Mouse (Mus musculus) Patski (cell line): ENCODE measurements around the gene Larp1b. TPM values are rescaled to one million over a fixed set of nuclear protein-coding genes. Genes with fewer than 3 reads are reported as not detected.

Experiments
- ATAC-seq: fragments of 100-300 bp; one replicate; pipeline ENCODE4 v1.8.0; 2021
- CTCF ChIA-PET: fragments of 350-600 bp; sonication (Branson Sonifier 250); formaldehyde crosslinking; loops from one replicate; lab custom pipeline; 2022; ENCODE audit warnings: inconsistent platforms; lab: Charles Lee
- POLR2A ChIA-PET: fragments of 350-600 bp; sonication (Branson Sonifier 250); formaldehyde crosslinking; loops from one replicate; lab custom pipeline; 2022; ENCODE audit warnings: antibody characterized with exemption, inconsistent platforms; lab: Charles Lee
- DNase-seq: peaks from one replicate; pipeline ENCODE4 v3.0.0-alpha.2; 2011; ENCODE audit warnings: low read depth, low spot score
- H3K27me3 ChIP-seq: fragments of 371-371 bp; one replicate; pipeline ENCODE4 v1.5.1; 2021
- CTCF ChIP-seq: fragments of 100-300 bp; IDR thresholded peaks from one replicate; pipeline ENCODE4 v1.5.1; 2021
- in situ Hi-C: fragments of 300-500 bp; cut with MboI; formaldehyde crosslinking; loops from 3 replicates; pipeline ENCODE4 v1.11.1; 2018; ENCODE audit warnings: low pct_unique_long_range_greater_than_20kb, mixed read lengths
- polyA plus RNA-seq: library from polyadenylated mRNA; unstranded; gene quantifications from one replicate; pipeline ENCODE4 v1.2.3, GENCODE M21; 2021

Larp1b gene
- polyA plus RNA-seq, 1 experiment from 2014 or later, result 64.6 TPM

DNA sequence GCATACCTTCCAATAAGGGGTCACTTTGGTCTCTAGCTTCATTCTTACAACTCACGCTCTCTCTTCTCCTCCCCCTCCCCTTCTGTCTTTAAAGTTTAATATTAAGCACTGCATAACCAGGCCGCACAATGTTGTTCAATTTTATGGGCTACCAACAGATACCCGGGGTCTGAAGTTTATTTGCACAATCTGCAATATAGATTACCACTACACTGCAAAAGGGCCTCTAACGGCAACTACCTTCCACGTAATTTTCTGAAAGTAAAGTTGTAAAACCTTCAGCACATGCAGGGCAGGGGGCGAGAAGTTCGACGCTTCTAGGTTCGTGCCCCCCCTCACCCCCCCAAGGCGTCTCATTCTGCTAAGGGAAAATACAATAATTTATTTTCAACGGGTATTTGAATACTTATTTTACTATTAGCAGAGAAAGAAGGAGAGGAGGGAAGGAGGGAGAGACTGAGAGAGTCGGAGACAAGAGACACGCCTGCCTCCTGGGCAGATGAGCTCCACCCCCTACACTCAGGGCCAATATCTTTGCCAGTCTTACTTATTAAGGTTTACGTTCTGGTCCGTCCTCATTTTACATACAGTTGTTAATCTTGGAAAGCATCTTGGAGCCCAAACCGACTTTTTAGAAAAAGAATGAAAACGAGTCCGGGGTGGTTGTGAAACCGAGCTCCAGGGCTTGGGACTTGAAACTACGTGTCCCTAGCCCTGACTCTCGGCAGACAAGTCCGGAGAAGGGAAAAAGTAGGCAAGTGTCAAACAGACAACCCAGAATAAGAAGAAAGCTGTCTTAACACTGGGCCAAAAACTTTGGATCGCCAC lies 132.1 kb downstream of the Larp1b start:
- CTCF ChIA-PET, result interaction anchor here (0.8 to 3.0 kb wide), 5 partner anchors 10 to 101 kb away, joined by 3 to 13 read pairs (median 4); no protein-coding TSS in a partner anchor

GRCm38 (mm10) chr3:41082520-41082884 lies 132.9 kb downstream of the Larp1b start:
- POLR2A ChIA-PET, result interaction anchor here (0.7 to 1.6 kb wide), 5 partner anchors 10 to 98 kb away, joined by 3 to 5 read pairs (median 3); no protein-coding TSS in a partner anchor
- in situ Hi-C loops, result no loop called here
- no peak for DNase-seq
- H3K27me3 ChIP-seq, result no peaks in the 10 kb centered on the region
- CTCF ChIA-PET, result interaction anchor here (1.3 to 3.0 kb wide), 3 partner anchors 11 to 100 kb away, joined by 3 to 13 read pairs (median 10); no protein-coding TSS in a partner anchor
- peak; percentile 28 for ATAC-seq
- no peak for TF ChIP-seq CTCF

More for the DNA sequence above, 132.1 kb downstream of the Larp1b start:
- no peaks in the 10 kb centered on the region for H3K27me3 ChIP-seq
- in situ Hi-C loops, result no loop called here
- POLR2A ChIA-PET, result interaction anchor here (0.6 to 1.6 kb wide), 6 partner anchors 11 to 99 kb away, joined by 3 to 5 read pairs (median 3); no protein-coding TSS in a partner anchor
- no peak for TF ChIP-seq CTCF
- no peak for DNase-seq
- ATAC-seq, result no peak

GRCm38 (mm10) chr3:41082885-41083789 lies 133.5 kb downstream of the Larp1b start, which contains the start of gene Pgrmc2:
Gene Pgrmc2 (minus strand): TSS chr3:41083046.
- ChIA-PET POLR2A (interaction anchor here (0.7 to 1.6 kb wide), 8 partner anchors 10 to 419 kb away, joined by 3 to 5 read pairs (median 4); no protein-coding TSS in a partner anchor), CTCF (interaction anchor here (0.7 to 3.0 kb wide), 4 partner anchors 11 to 99 kb away, joined by 3 to 13 read pairs (median 6); no protein-coding TSS in a partner anchor)
- peak; percentile 98 for ATAC-seq

DNA sequence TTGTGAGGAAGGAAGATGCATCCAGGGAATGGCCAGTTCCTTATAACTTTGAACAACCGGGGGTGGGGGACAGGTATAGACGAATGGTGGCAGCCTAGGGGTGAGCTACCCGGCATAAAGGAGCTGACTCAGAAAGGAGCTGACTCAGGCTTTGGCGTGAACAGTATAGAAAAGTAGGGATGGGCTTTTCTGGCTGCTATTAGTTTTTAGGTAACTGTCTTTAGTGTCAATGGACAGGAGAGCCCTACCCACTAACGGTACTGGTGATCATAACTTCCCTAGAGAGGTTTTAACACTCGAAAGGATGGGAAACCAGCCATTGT lies 134.1 kb downstream of the Larp1b start:
- H3K27me3 ChIP-seq, result no peaks in the 10 kb centered on the region
- in situ Hi-C loops, result no loop called here
- no peak for DNase-seq
- no peak for TF ChIP-seq CTCF
- ATAC-seq, result peak; percentile 0
- ChIA-PET POLR2A (interaction anchor here (0.7 to 1.1 kb wide), 5 partner anchors 13 to 418 kb away, joined by 3 to 4 read pairs (median 3); no protein-coding TSS in a partner anchor), CTCF (interaction anchor here (0.7 to 1.3 kb wide), 2 partner anchors 12 to 41 kb away, joined by 3 read pairs; no protein-coding TSS in a partner anchor)

More at GRCm38 (mm10) chr3:41082885-41083789, 133.5 kb downstream of the Larp1b start, which contains the start of gene Pgrmc2:
- no peaks in the 10 kb centered on the region for H3K27me3 ChIP-seq
- TF ChIP-seq CTCF, result no peak
- in situ Hi-C loops, result no loop called here
- DNase-seq, result peak; percentile 99

DNA sequence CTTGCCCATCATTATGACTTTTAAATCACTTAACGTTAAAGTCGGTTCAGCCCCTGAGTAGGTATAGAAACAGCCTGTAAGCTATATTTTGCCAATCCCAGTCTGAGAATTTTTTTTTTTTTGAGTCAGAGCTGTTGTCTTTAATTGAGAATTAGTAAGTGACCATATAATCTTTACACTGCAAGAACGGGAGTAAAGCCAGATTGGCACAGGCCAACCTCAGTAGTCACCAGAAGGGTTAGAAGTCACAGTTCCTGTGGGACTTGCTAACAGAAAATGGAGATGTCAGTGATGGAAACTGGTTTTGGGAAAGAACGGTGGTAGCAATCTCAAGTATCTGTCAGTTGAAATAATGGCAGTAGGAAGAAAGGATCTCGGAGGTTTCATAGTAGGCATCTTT lies 134.8 kb downstream of the Larp1b start:
- no peak for DNase-seq
- H3K27me3 ChIP-seq, result no peaks in the 10 kb centered on the region
- ATAC-seq, result no peak
- in situ Hi-C loops, result no loop called here
- ChIA-PET POLR2A (interaction anchor here (0.6 kb wide), 1 partner anchor 464 kb away, joined by 3 read pairs; no protein-coding TSS in a partner anchor), CTCF (interaction anchor here (0.7 to 1.0 kb wide), 3 partner anchors 9 to 16 kb away, joined by 3 to 4 read pairs (median 3); no protein-coding TSS in a partner anchor)
- TF ChIP-seq CTCF, result no peak

- in situ Hi-C loops, result loop anchor here (5.0 kb wide), 1 partner anchor 80 kb away; no protein-coding TSS in a partner anchor
Measured at GRCm38 (mm10) chr3:41087071-41087470, 137.4 kb downstream of the Larp1b start.

More at GRCm38 (mm10) chr3:41087071-41087470, 137.4 kb downstream of the Larp1b start:
- ChIA-PET POLR2A (no interaction called here), CTCF (interaction anchor here (1.0 to 2.1 kb wide), 3 partner anchors 10 to 45 kb away, joined by 5 to 9 read pairs (median 5); no protein-coding TSS in a partner anchor)
- H3K27me3 ChIP-seq, result no peaks in the 10 kb centered on the region
- DNase-seq (no peak), ATAC-seq (no peak)
- no peak for TF ChIP-seq CTCF

Other genes starting within 250 kb of the Larp1b start
- gene Slc25a31, start 241.0 kb upstream of the Larp1b start, polyA plus RNA-seq, result not detected
- 97.1 TPM for gene Hspa4l, start 205.3 kb upstream of the Larp1b start, polyA plus RNA-seq
- gene Plk4, start 149.8 kb upstream of the Larp1b start, polyA plus RNA-seq, result 36.7 TPM
- gene Mfsd8, start 102.9 kb upstream of the Larp1b start, polyA plus RNA-seq, result 9.1 TPM
- 20.0 TPM for gene Abhd18, start 102.9 kb upstream of the Larp1b start, polyA plus RNA-seq
- 0.06 TPM for gene 1700034I23Rik, start 47.3 kb upstream of the Larp1b start, polyA plus RNA-seq
- 99.6 TPM for gene Pgrmc2, start 133.2 kb downstream of the Larp1b start, polyA plus RNA-seq